In the genomic region with DNA sequence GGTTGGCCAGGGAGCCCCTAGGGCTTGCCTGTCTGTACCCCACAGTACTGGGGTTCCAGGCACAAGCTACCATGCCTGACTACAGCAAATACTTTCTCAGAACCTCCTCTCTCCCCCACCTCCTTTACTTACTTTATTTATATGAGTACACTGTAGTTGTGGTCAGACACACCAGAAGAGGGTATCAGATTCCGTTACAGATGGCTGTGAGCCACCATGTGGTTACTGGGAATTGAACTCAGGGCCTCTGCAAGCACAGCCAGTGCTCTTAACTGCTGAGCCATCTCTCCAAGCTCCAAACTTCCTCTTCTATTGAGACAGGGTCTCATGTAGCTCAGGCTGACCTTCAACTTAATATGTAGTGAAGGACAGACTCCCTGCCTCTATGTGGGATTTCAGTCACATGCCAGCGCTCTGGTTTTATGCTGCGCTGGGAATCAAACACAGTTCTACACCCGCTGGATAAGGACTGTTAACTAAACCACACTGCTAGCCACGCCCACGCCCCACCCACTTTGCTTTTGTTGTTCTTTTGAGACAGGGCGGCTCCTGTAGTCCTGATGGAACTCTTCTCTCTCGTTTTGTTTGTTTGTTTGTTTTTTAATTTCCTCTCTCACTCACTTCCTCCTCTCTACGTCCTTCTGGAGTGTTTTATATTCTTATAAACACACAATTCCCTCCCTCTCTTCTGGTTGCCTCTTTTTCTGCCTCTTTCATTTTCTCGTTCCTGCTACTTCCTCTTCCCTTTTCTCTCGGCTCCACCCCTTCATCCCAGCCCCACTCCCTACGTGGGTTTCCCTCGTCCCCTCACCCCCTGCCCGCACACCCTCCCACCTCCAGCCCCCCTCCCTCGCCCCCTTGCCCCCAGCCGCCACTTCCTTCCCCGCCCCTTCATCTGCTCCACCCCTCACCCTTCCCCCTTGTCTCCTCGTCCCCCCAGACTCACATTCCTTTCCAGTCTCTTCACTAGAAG, we compare ENCODE assay signal across 8 mouse cellular contexts. TPM values are rescaled to one million over a fixed set of nuclear protein-coding genes. Genes with fewer than 3 reads are reported as not detected.
DNase-seq lines count a peak whose midpoint lies in the region; ATAC-seq and TF ChIP-seq lines count a peak whose summit lies in the region.

No protein-coding gene starts in this region.

- WGBS in heart, embryonic 12.5 days, result 3% methylated on average over 18 of the region's 18 CpGs
- 3% methylated on average over 17 of the region's 18 CpGs for WGBS in kidney, embryonic 14.5 days
- WGBS in small intestine, adult 2 months, result 3% methylated on average over 18 of the region's 18 CpGs

- peaks cover 10% of the 10 kb centered on the region for H3K4me1 ChIP-seq in testis, adult 2 months (ENCODE audit: control insufficient read depth, insufficient read depth, low read length)
- H3K4me1 ChIP-seq in heart, embryonic 12.5 days (replicated peaks), result peaks cover 12% of the 10 kb centered on the region
- H3K4me1 ChIP-seq in kidney, embryonic 14.5 days (ENCODE audit: control insufficient read depth, insufficient read depth, low read length), result peaks cover 9% of the 10 kb centered on the region; the same call in 1 of the 2 replicates
- no peaks in the 10 kb centered on the region; the same call in none of the 2 replicates for H3K4me1 ChIP-seq in small intestine, adult 2 months (ENCODE audit: control insufficient read depth, insufficient read depth, insufficient read length, low read length)

- no peak for TF ChIP-seq CTCF in testis, adult 2 months (IDR thresholded peaks at IDR 0.05; ENCODE audit: control insufficient read depth, insufficient read depth, insufficient replicate concordance, low read depth, low read length)
- TF ChIP-seq CTCF in small intestine, adult 2 months (IDR thresholded peaks at IDR 0.05; ENCODE audit: extremely low read depth, insufficient read length, insufficient replicate concordance, low read depth, low read length), result no peak

- H3K9me3 ChIP-seq in heart, embryonic 12.5 days (replicated peaks), result no peaks in the 10 kb centered on the region
- H3K9me3 ChIP-seq in kidney, embryonic 14.5 days (ENCODE audit: control insufficient read depth, low read length), result no peaks in the 10 kb centered on the region

- no peaks in the 10 kb centered on the region for H3K27me3 ChIP-seq in testis, adult 2 months (ENCODE audit: control insufficient read depth, insufficient read depth, low read length)
- H3K27me3 ChIP-seq in heart, embryonic 12.5 days (replicated peaks), result no peaks in the 10 kb centered on the region
- H3K27me3 ChIP-seq in kidney, embryonic 14.5 days (ENCODE audit: control insufficient read depth, insufficient read depth, low read length), result no peaks in the 10 kb centered on the region
- no peaks in the 10 kb centered on the region for H3K27me3 ChIP-seq in small intestine, adult 2 months (ENCODE audit: control insufficient read depth, insufficient read depth, low read length)

- DNase-seq in testis, postnatal 14 days (ENCODE audit: low spot score), result no peak
- DNase-seq in embryo, embryonic 11 days, result peak; percentile 80
- peak; percentile 84 for DNase-seq in lung, postnatal 14 days
- DNase-seq in left cerebral cortex, adult 11 months (ENCODE audit: low spot score), result no peak

- no peak for TF ChIP-seq POLR2A in testis, adult 2 months (IDR thresholded peaks at IDR 0.05; ENCODE audit: control insufficient read depth, low read depth, low read length)
- TF ChIP-seq POLR2A in small intestine, adult 2 months (IDR thresholded peaks at IDR 0.05; ENCODE audit: low read depth, low read length), result no peak

- peak overlapping the region; percentile 64 for H3K9ac ChIP-seq in heart, embryonic 12.5 days
- peak overlapping the region; percentile 14; the same call in 1 of the 2 replicates for H3K9ac ChIP-seq in kidney, embryonic 14.5 days (ENCODE audit: low read depth, low read length)

- H3K36me3 ChIP-seq in testis, adult 2 months (ENCODE audit: control insufficient read depth, insufficient read depth, low read length), result no peaks in the 10 kb centered on the region
- H3K36me3 ChIP-seq in heart, embryonic 12.5 days, result no peaks in the 10 kb centered on the region
- no peaks in the 10 kb centered on the region for H3K36me3 ChIP-seq in kidney, embryonic 14.5 days (ENCODE audit: control insufficient read depth, insufficient read depth, low read length)
- no peaks in the 10 kb centered on the region for H3K36me3 ChIP-seq in small intestine, adult 2 months (ENCODE audit: control insufficient read depth, insufficient read depth, low read length)

- no peak overlapping the region for H3K27ac ChIP-seq in testis, adult 2 months (ENCODE audit: control insufficient read depth, insufficient read depth, low read depth, low read length)
- peak overlapping the region; percentile 62 for H3K27ac ChIP-seq in heart, embryonic 12.5 days (ENCODE audit: poor library complexity, severe bottlenecking)
- H3K27ac ChIP-seq in kidney, embryonic 14.5 days (ENCODE audit: low read depth, low read length), result peak overlapping the region; percentile 57
- H3K27ac ChIP-seq in small intestine, adult 2 months (ENCODE audit: insufficient read depth, low read depth, low read length), result peak overlapping the region; percentile 68

- H3K4me3 ChIP-seq in testis, adult 2 months (ENCODE audit: control insufficient read depth, low read depth, low read length), result peak overlapping the region; percentile 17
- H3K4me3 ChIP-seq in heart, embryonic 12.5 days, result peak overlapping the region; percentile 55
- H3K4me3 ChIP-seq in kidney, embryonic 14.5 days (ENCODE audit: low read length), result peak overlapping the region; percentile 37
- peak overlapping the region; percentile 33 for H3K4me3 ChIP-seq in small intestine, adult 2 months (ENCODE audit: low read depth, low read length)

- ATAC-seq in heart, embryonic 12.5 days (ENCODE audit: insufficient number of reproducible peaks, low FRiP score), result peak; percentile 79
- ATAC-seq in kidney, embryonic 14.5 days (ENCODE audit: low FRiP score, low TSS enrichment), result peak; percentile 60; the same call in 1 of the 2 replicates

- H3K4me2 ChIP-seq in heart, embryonic 12.5 days, result peak overlapping the region; percentile 73
- H3K4me2 ChIP-seq in kidney, embryonic 14.5 days (replicated peaks; ENCODE audit: low read depth, low read length), result peak overlapping the region; percentile 55

RNA-seq across cellular contexts. Expression of a gene that starts 2.3 kb away (rescaled TPM):
- 0.65 and 1.3 TPM in 2 replicates for polyA plus RNA-seq in testis, adult 2 months (2012; rRNA removed)
- polyA plus RNA-seq in heart, embryonic 12.5 days (2016; fragmentation: Nextera tagmentation; extraction: Ambion mirVana), result 3.3 and 5.2 TPM in 2 replicates
- 12.2 and 15.9 TPM in 2 replicates for polyA plus RNA-seq in kidney, embryonic 14.5 days (2014; fragmentation: Nextera tagmentation; extraction: Ambion mirVana)
- polyA plus RNA-seq in small intestine, adult 2 months (2012; rRNA removed), result 11.5 and 18.8 TPM in 2 replicates

RNA-seq across cellular contexts. Expression of a gene that starts 8.3 kb away (rescaled TPM):
- 0.86 and 0.87 TPM in 2 replicates for polyA plus RNA-seq in testis, adult 2 months (2012; rRNA removed)
- 0.14 and 0.31 TPM in 2 replicates for polyA plus RNA-seq in heart, embryonic 12.5 days (2016; fragmentation: Nextera tagmentation; extraction: Ambion mirVana)
- 0.34 and 1.4 TPM in 2 replicates for polyA plus RNA-seq in kidney, embryonic 14.5 days (2014; fragmentation: Nextera tagmentation; extraction: Ambion mirVana)
- polyA plus RNA-seq in small intestine, adult 2 months (2012; rRNA removed), result 26.2 and 32.9 TPM in 2 replicates

RNA-seq across cellular contexts. Expression of a gene that starts 10.1 kb away (rescaled TPM):
- polyA plus RNA-seq in testis, adult 2 months (2012; rRNA removed), result 435 and 444 TPM in 2 replicates
- polyA plus RNA-seq in heart, embryonic 12.5 days (2016; fragmentation: Nextera tagmentation; extraction: Ambion mirVana), result 4.3 and 4.4 TPM in 2 replicates
- polyA plus RNA-seq in kidney, embryonic 14.5 days (2014; fragmentation: Nextera tagmentation; extraction: Ambion mirVana), result 9.7 and 10.9 TPM in 2 replicates
- polyA plus RNA-seq in small intestine, adult 2 months (2012; rRNA removed), result 0.36 and 1.6 TPM in 2 replicates

RNA-seq across cellular contexts. Expression of a gene that starts 15.9 kb away (rescaled TPM):
- 0.07 TPM in 1 of 2 replicates, not detected in the other for polyA plus RNA-seq in testis, adult 2 months (2012; rRNA removed)
- polyA plus RNA-seq in heart, embryonic 12.5 days (2016; fragmentation: Nextera tagmentation; extraction: Ambion mirVana), result 0.12 TPM in 1 of 2 replicates, not detected in the other
- polyA plus RNA-seq in kidney, embryonic 14.5 days (2014; fragmentation: Nextera tagmentation; extraction: Ambion mirVana), result not detected in 2 replicates
- polyA plus RNA-seq in small intestine, adult 2 months (2012; rRNA removed), result 0.94 and 1.8 TPM in 2 replicates

RNA-seq across cellular contexts. Expression of a gene that starts 19.2 kb away (rescaled TPM):
- polyA plus RNA-seq in testis, adult 2 months (2012; rRNA removed), result 0.07 TPM in 1 of 2 replicates, not detected in the other
- polyA plus RNA-seq in heart, embryonic 12.5 days (2016; fragmentation: Nextera tagmentation; extraction: Ambion mirVana), result not detected in 2 replicates
- polyA plus RNA-seq in kidney, embryonic 14.5 days (2014; fragmentation: Nextera tagmentation; extraction: Ambion mirVana), result 0.14 TPM in 1 of 2 replicates, not detected in the other
- polyA plus RNA-seq in small intestine, adult 2 months (2012; rRNA removed), result 0.47 and 0.66 TPM in 2 replicates

Comparison
In these comparisons a context has a peak if more than half of its experiments do, and no peak if none do; other contexts are left out.
1. DNase-seq: peak in embryo, embryonic 11 days (single experiment) and lung, postnatal 14 days (single experiment); none in testis, postnatal 14 days (single experiment) and left cerebral cortex, adult 11 months (single experiment).
2. RNA of a gene that starts 8.3 kb away (polyA plus RNA-seq): 26.2 to 32.9 TPM in small intestine, adult 2 months; 0.86 to 0.87 TPM in testis, adult 2 months, 0.34 to 1.4 TPM in kidney, embryonic 14.5 days and 0.14 to 0.31 TPM in heart, embryonic 12.5 days; every median in the first group is over 10 times any median in the second.
3. RNA of a gene that starts 10.1 kb away (polyA plus RNA-seq): 435 to 444 TPM in testis, adult 2 months; 9.7 to 10.9 TPM in kidney, embryonic 14.5 days, 4.3 to 4.4 TPM in heart, embryonic 12.5 days and 0.36 to 1.6 TPM in small intestine, adult 2 months; every median in the first group is over 10 times any median in the second.
4. Peak in every context shown above with its lines, with median percentiles within 50 percentile points of each other: H3K4me3 ChIP-seq.